Comparison of ENCODE assay signal across 15 mouse cellular contexts in genomic region chr3:27854431-27855180, GRCm38 (mm10). TPM values are rescaled to one million over a fixed set of nuclear protein-coding genes. Genes with fewer than 3 reads are reported as not detected.
DNase-seq lines count a peak whose midpoint lies in the region; ATAC-seq and TF ChIP-seq lines count a peak whose summit lies in the region.
"Had no signal": no experiment of that assay in that cellular context is flagged by ENCODE, and none has a peak within 500 bp of the region (broad histone marks: within the 10 kb centered on the region; RNA-seq: fewer than 3 reads in every experiment).

No protein-coding gene starts in this region.

- H3K4me2 ChIP-seq in forebrain, embryonic 11.5 days (ENCODE audit: low read depth, low read length, severe bottlenecking), result no peak overlapping the region
- H3K4me2 ChIP-seq in forebrain, embryonic 12.5 days, result no peak overlapping the region
- no peak overlapping the region for H3K4me2 ChIP-seq in lung, postnatal 0 days (replicated peaks; ENCODE audit: low read depth, low read length)
- H3K4me2 ChIP-seq in kidney, embryonic 15.5 days, result no peak overlapping the region
- no peak overlapping the region for H3K4me2 ChIP-seq in stomach, embryonic 15.5 days
- H3K4me2 ChIP-seq in hindbrain, postnatal 0 days (ENCODE audit: low read depth, low read length), result no peak overlapping the region
- H3K4me2 ChIP-seq: heart, embryonic 11.5 days; hindbrain, embryonic 13.5 days; limb, embryonic 15.5 days had no signal

- H3K27ac ChIP-seq in forebrain, embryonic 11.5 days (ENCODE audit: low read depth, low read length), result no peak overlapping the region
- no peak overlapping the region for H3K27ac ChIP-seq in forebrain, embryonic 12.5 days
- no peak overlapping the region for H3K27ac ChIP-seq in lung, postnatal 0 days (ENCODE audit: low read length)
- H3K27ac ChIP-seq in kidney, embryonic 15.5 days, result peak overlapping the region; percentile 56
- H3K27ac ChIP-seq in stomach, embryonic 15.5 days, result peak overlapping the region; percentile 28; the same call in 1 of the 2 replicates
- no peak overlapping the region for H3K27ac ChIP-seq in hindbrain, postnatal 0 days
- H3K27ac ChIP-seq: hindbrain, embryonic 13.5 days; limb, embryonic 15.5 days had no signal

- no peak for DNase-seq in forebrain, embryonic 11.5 days (ENCODE audit: low spot score)
- DNase-seq in lung, postnatal 0 days (ENCODE audit: low spot score), result peak; percentile 24
- no peak for DNase-seq in lung, postnatal 4 days
- DNase-seq in hindbrain, postnatal 0 days (ENCODE audit: low spot score), result no peak
- DNase-seq in cerebellum, postnatal 10 days, result no peak
- DNase-seq: B cell, adult 2 months; layer of hippocampus, adult 9-11 months; right cerebral cortex, postnatal 14 days had no signal

- H3K4me1 ChIP-seq in forebrain, embryonic 11.5 days (replicated peaks; ENCODE audit: control insufficient read depth, insufficient read depth, low read length), result no peaks in the 10 kb centered on the region; the same call in none of the 2 replicates
- H3K4me1 ChIP-seq in forebrain, embryonic 12.5 days, result peaks cover 18% of the 10 kb centered on the region
- peaks cover 17% of the 10 kb centered on the region; the same call in 1 of the 2 replicates for H3K4me1 ChIP-seq in lung, postnatal 0 days (ENCODE audit: insufficient read depth, low read depth, low read length)
- peaks cover 38% of the 10 kb centered on the region for H3K4me1 ChIP-seq in kidney, embryonic 15.5 days
- peaks cover 19% of the 10 kb centered on the region for H3K4me1 ChIP-seq in stomach, embryonic 15.5 days
- H3K4me1 ChIP-seq in hindbrain, postnatal 0 days (ENCODE audit: insufficient read depth, low read length), result no peaks in the 10 kb centered on the region
- H3K4me1 ChIP-seq: megakaryocyte, embryonic 14.5 days had no signal

- no peaks in the 10 kb centered on the region for H3K9me3 ChIP-seq in forebrain, embryonic 11.5 days (ENCODE audit: control insufficient read depth, low read length)
- no peaks in the 10 kb centered on the region for H3K9me3 ChIP-seq in forebrain, embryonic 12.5 days
- H3K9me3 ChIP-seq in lung, postnatal 0 days (ENCODE audit: low read length), result no peaks in the 10 kb centered on the region
- no peaks in the 10 kb centered on the region for H3K9me3 ChIP-seq in kidney, embryonic 15.5 days (replicated peaks)
- H3K9me3 ChIP-seq in stomach, embryonic 15.5 days, result no peaks in the 10 kb centered on the region
- H3K9me3 ChIP-seq in hindbrain, postnatal 0 days (ENCODE audit: low read length), result no peaks in the 10 kb centered on the region
- H3K9me3 ChIP-seq: hindbrain, embryonic 13.5 days; limb, embryonic 15.5 days had no signal

- WGBS in forebrain, embryonic 11.5 days, result 72% methylated on average over 5 of the region's 5 CpGs
- 60% methylated on average over 5 of the region's 5 CpGs for WGBS in forebrain, embryonic 12.5 days
- 64% methylated on average over 5 of the region's 5 CpGs for WGBS in lung, postnatal 0 days
- WGBS in kidney, embryonic 15.5 days, result 57% methylated on average over 5 of the region's 5 CpGs
- WGBS in stomach, embryonic 15.5 days, result 63% methylated on average over 5 of the region's 5 CpGs
- WGBS in hindbrain, postnatal 0 days, result 67% methylated on average over 5 of the region's 5 CpGs

- TF ChIP-seq EP300 in lung, postnatal 0 days (IDR thresholded peaks at IDR 0.05), result no peak

- no peak overlapping the region for H3K4me3 ChIP-seq in forebrain, embryonic 11.5 days (ENCODE audit: low read depth, low read length)
- H3K4me3 ChIP-seq in forebrain, embryonic 12.5 days (replicated peaks), result no peak overlapping the region
- H3K4me3 ChIP-seq in lung, postnatal 0 days (ENCODE audit: low read depth, low read length), result no peak overlapping the region
- H3K4me3 ChIP-seq in kidney, embryonic 15.5 days (replicated peaks), result no peak overlapping the region
- H3K4me3 ChIP-seq in stomach, embryonic 15.5 days (replicated peaks), result no peak overlapping the region
- H3K4me3 ChIP-seq in hindbrain, postnatal 0 days (ENCODE audit: low read length), result no peak overlapping the region
- H3K4me3 ChIP-seq: hindbrain, embryonic 13.5 days; limb, embryonic 15.5 days; megakaryocyte, embryonic 14.5 days had no signal

- no peak for TF ChIP-seq CTCF in lung, postnatal 0 days (IDR thresholded peaks at IDR 0.05)
- TF ChIP-seq CTCF in hindbrain, postnatal 0 days (IDR thresholded peaks at IDR 0.05; ENCODE audit: low read depth), result no peak

- H3K36me3 ChIP-seq in forebrain, embryonic 11.5 days (ENCODE audit: control insufficient read depth, insufficient read depth, low read length), result no peaks in the 10 kb centered on the region
- H3K36me3 ChIP-seq in forebrain, embryonic 12.5 days (replicated peaks), result no peaks in the 10 kb centered on the region
- H3K36me3 ChIP-seq in lung, postnatal 0 days (ENCODE audit: insufficient read depth, low read length), result no peaks in the 10 kb centered on the region
- no peaks in the 10 kb centered on the region for H3K36me3 ChIP-seq in kidney, embryonic 15.5 days
- no peaks in the 10 kb centered on the region for H3K36me3 ChIP-seq in stomach, embryonic 15.5 days
- no peaks in the 10 kb centered on the region for H3K36me3 ChIP-seq in hindbrain, postnatal 0 days (ENCODE audit: insufficient read depth, low read length)
- H3K36me3 ChIP-seq: hindbrain, embryonic 13.5 days; limb, embryonic 15.5 days had no signal

- no peaks in the 10 kb centered on the region for H3K27me3 ChIP-seq in forebrain, embryonic 11.5 days (ENCODE audit: control insufficient read depth, insufficient read depth, low read length)
- H3K27me3 ChIP-seq in forebrain, embryonic 12.5 days, result peaks cover 10% of the 10 kb centered on the region; the same call in 1 of the 2 replicates
- H3K27me3 ChIP-seq in lung, postnatal 0 days (replicated peaks; ENCODE audit: insufficient read depth, low read length), result no peaks in the 10 kb centered on the region
- H3K27me3 ChIP-seq in kidney, embryonic 15.5 days, result no peaks in the 10 kb centered on the region
- no peaks in the 10 kb centered on the region for H3K27me3 ChIP-seq in stomach, embryonic 15.5 days (replicated peaks)
- no peaks in the 10 kb centered on the region for H3K27me3 ChIP-seq in hindbrain, postnatal 0 days (ENCODE audit: insufficient read depth, low read length)
- H3K27me3 ChIP-seq: hindbrain, embryonic 13.5 days; limb, embryonic 15.5 days; megakaryocyte, embryonic 14.5 days had no signal

- no peak overlapping the region for H3K9ac ChIP-seq in forebrain, embryonic 11.5 days (ENCODE audit: low read length)
- H3K9ac ChIP-seq in forebrain, embryonic 12.5 days, result no peak overlapping the region
- H3K9ac ChIP-seq in lung, postnatal 0 days (replicated peaks; ENCODE audit: low read depth), result no peak overlapping the region
- no peak overlapping the region for H3K9ac ChIP-seq in kidney, embryonic 15.5 days
- no peak overlapping the region for H3K9ac ChIP-seq in stomach, embryonic 15.5 days
- no peak overlapping the region for H3K9ac ChIP-seq in hindbrain, postnatal 0 days (replicated peaks; ENCODE audit: low read length)
- H3K9ac ChIP-seq: hindbrain, embryonic 13.5 days; limb, embryonic 15.5 days had no signal

- peak; percentile 53; the same call in 1 of the 2 replicates for ATAC-seq in forebrain, embryonic 11.5 days (replicated peaks; ENCODE audit: low FRiP score)
- ATAC-seq in forebrain, embryonic 12.5 days (ENCODE audit: low FRiP score), result no peak; the same call in 1 of the 2 replicates
- no peak for ATAC-seq in lung, postnatal 0 days
- no peak for ATAC-seq in kidney, embryonic 15.5 days (replicated peaks; ENCODE audit: low FRiP score)
- no peak for ATAC-seq in stomach, embryonic 15.5 days (ENCODE audit: insufficient read depth, low FRiP score, low read depth)
- no peak for ATAC-seq in hindbrain, postnatal 0 days

RNA-seq across cellular contexts. Expression of gene Tmem212, which starts 41.6 kb away (rescaled TPM):
- not detected in 2 replicates for polyA plus RNA-seq in forebrain, embryonic 11.5 days (2014; fragmentation: Nextera tagmentation; extraction: Ambion mirVana)
- polyA plus RNA-seq in forebrain, embryonic 12.5 days (2016; fragmentation: Nextera tagmentation; extraction: Ambion mirVana), result not detected in 2 replicates
- 55.4 and 59.9 TPM in 2 replicates for polyA plus RNA-seq in lung, postnatal 0 days (2015; fragmentation: Nextera tagmentation; extraction: Ambion mirVana)
- not detected in 2 replicates for polyA plus RNA-seq in kidney, embryonic 15.5 days (2015; fragmentation: Nextera tagmentation; extraction: Ambion mirVana)
- polyA plus RNA-seq in stomach, embryonic 15.5 days (2015; fragmentation: Nextera tagmentation; extraction: Ambion mirVana), result not detected in 2 replicates
- 1.8 and 7.2 TPM in 2 replicates for total RNA-seq in hindbrain, postnatal 0 days (2014; rRNA removed)
- polyA plus RNA-seq in hindbrain, postnatal 0 days (2015; fragmentation: Nextera tagmentation; extraction: Ambion mirVana), result 1.6 and 2.8 TPM in 2 replicates
- polyA plus RNA-seq: heart, embryonic 11.5 days; hindbrain, embryonic 13.5 days; limb, embryonic 15.5 days had no signal

Comparison
In these comparisons a context has a peak if more than half of its experiments do, and no peak if none do; other contexts are left out.
1. H3K27ac ChIP-seq: peak in kidney, embryonic 15.5 days (single experiment) and stomach, embryonic 15.5 days (single experiment); none in forebrain, embryonic 11.5 days (single experiment), forebrain, embryonic 12.5 days (single experiment), lung, postnatal 0 days (single experiment) and hindbrain, postnatal 0 days (single experiment).
2. RNA of gene Tmem212, which starts 41.6 kb away (polyA plus RNA-seq): 55.4 to 59.9 TPM in lung, postnatal 0 days; 1.6 to 2.8 TPM in hindbrain, postnatal 0 days, not detected in forebrain, embryonic 11.5 days, not detected in forebrain, embryonic 12.5 days, not detected in kidney, embryonic 15.5 days and not detected in stomach, embryonic 15.5 days; every median in the first group is over 10 times any median in the second.